Mouse (Mus musculus) telencephalon, adult 2 months (tissue): ENCODE measurements at regions not wholly inside any gene's neighbourhood (a gene's known extent, or its start where the extent isn't known, plus 50 kb on each side); places are given as distances from the start of the nearest gene placed in this dataset.

Experiments
- DNase-seq: peaks from one replicate; pipeline ENCODE4 v3.0.0-alpha.2; 2011; ENCODE audit warnings: low read depth, low spot score

DNA sequence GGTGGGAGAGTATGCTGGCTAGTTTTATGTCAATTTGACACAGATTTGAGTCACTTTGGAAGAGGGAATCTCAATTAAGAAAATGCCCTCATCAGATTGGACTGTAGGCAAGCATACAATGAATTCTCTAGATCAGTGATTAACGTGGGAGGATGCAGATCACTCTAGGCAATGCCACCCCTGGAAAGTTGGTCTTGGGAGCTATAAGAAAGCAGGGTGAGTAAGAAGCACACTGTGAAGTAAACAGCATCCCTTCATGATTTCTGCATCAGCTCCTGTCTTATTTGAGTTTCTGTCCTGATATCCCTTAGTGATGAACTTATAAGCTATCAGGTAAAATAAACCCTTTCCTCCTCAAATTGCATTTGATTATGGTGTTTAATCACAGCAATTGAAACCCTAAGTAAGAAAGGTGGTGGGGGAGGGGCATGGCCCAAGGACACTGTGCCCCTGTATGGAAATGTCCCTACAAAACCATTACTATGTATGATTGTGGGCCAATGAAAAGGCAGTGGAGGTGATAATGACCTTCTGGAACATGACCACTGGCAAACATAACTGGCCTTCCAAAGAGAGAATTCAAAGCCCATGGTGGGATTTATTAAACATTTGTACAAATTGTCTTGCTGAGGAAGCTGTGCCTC is 640.3 kb upstream of the Vstm2b start:
- DNase-seq: no peak

GRCm38 (mm10) chr7:40258377-40258739 is 639.8 kb upstream of the Vstm2b start:
- no peak for DNase-seq

GRCm38 (mm10) chr7:40273459-40274072 is 624.6 kb upstream of the Vstm2b start:
- DNase-seq: peak; percentile 26

GRCm38 (mm10) chr7:40275078-40275477 is 623.0 kb upstream of the Vstm2b start:
- no peak for DNase-seq

GRCm38 (mm10) chr7:40275658-40276057 is 622.5 kb upstream of the Vstm2b start:
- DNase-seq: no peak

- no peak for DNase-seq
Measured at GRCm38 (mm10) chr7:40276116-40276515, 622.0 kb upstream of the Vstm2b start.

- no peak for DNase-seq
Measured at GRCm38 (mm10) chr7:40290166-40290565, 608.0 kb upstream of the Vstm2b start.

DNA sequence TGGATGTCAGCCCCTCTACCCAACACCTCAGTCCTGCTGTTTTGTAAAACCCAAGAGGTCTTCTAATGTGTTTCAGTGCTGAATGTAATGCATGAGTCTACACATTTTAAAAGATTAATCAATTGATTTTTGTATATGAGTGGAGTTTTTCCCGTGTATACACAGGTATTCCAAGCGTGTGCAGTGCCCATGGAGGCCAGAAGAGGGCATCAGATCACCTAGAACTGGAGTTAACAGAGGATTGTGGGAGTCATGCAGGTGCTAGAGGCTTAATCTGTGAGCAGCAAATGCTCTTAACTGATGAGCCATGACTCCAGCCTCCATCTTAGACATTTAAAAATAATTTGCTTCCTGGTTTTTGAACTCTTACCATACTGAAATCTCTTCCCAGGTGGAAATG is 587.6 kb upstream of the Vstm2b start:
- no peak for DNase-seq

DNA sequence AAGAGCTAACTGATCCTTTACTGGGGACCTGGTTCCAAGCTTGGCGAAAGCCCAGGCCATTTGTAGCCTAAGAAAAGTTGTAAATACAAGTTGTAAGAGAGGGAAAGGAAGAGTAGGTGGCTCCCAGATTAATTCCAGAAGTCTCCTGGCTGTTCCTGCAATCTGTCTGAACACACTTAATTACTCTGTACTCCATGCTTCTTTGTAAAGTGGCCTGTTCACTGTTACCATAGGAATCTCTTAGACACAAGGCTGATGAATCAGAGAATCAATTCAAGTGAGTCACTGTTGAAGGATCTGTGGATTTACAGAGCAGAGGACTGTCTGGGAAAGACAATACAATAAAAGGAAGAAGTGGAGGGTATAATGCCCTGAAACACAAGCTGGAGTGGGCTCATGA is 577.0 kb upstream of the Vstm2b start:
- no peak for DNase-seq

DNA sequence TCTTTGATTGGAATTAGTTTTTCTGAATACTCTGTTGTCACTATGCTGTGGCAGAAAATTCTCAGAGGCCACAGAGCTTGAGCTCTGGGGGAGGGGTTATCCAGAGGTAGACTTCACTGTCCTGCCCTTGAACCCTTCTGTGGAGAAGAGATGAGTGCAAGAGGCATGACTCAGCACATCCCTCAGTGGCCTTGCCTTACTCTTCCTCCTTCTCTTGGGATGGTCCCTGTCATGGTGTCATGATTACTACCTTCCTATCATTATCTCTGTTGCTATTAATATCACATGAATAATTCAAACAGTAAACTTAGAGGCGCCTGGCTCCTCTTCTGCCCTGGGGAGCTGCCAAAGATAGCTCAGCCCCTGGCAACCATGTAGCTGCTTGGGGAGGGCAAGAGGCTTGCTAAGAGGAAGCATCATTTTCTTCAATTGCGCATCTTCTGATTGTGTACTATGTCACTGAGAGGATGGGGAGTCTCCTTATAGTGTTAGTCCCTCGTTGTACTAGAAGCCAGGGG is 572.9 kb upstream of the Vstm2b start:
- DNase-seq: no peak

DNA sequence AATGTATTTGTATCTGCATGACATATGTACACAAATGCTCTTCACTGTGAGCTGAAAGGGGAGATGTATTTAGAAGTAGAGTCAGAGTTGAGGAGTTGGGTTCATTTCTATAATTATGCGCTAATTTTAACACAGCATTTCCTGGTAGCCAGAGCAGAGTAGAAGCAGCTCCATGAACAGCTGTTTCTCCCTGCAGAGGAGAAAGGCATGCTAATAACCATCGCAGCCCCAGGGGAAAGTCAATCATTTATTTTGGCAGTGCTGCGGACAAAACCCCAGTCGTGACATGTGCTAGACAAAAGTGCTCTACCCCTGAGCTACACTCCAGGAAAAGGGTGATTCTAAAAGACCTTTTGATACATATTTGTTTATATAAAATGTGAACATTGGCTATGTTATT is 565.7 kb upstream of the Vstm2b start:
- DNase-seq: no peak

DNA sequence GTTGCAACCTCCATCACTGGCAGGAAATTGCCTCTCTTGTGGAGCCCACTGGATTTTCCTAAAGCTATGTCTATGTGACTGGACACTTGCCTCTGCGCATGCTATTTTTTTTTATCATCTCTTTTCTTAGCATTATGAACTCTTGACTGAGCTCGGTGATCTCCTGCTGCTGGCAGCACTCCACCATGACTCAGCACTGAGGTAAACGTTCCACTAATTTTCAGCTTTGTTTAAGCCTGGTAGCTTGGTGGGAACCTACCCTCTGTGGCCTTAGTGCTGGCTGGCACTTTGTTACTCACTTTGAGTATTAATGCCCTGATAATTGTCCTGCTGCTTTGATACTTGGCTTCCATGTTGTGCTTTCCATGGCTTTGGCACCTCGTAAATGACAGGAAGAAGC is 545.8 kb upstream of the Vstm2b start:
- DNase-seq: no peak

DNA sequence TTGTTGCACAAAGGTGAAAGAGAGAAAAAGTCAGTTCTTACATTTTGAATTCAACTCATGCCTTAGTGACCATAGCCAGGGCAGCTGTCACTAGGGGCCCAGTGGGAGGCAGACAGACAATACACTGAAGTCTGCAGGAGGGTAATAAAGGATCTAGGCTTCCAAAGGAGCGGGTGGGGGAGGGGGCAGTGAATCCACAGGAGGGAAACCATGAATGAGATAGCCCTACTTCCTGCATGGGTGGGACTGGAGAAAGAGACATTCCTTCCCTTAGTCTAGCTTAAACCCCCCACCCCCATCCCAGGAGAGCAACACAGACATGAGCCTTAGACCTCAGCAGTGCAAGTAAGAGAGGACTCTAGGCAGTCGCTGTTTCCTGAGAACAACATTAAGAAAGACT is 535.4 kb upstream of the Vstm2b start:
- no peak for DNase-seq

DNA sequence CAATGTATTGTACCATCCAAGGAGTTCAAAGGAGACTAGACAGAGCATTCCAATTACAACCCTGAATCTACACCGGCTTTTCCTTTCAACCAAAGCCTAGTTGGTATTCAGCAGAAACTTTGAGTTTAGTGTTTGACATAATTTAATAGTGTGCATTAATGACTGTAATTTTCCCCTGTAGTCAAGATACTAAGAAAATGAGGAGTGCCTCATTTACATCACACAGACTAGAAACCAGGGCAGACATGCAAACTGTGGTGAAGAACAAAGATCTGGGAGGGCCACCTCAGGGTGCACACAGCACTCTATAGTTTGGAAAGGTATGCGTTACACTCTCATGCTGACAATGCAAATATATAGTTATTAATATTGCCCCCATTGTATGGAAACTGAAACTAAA is 525.4 kb upstream of the Vstm2b start:
- DNase-seq: no peak

DNA sequence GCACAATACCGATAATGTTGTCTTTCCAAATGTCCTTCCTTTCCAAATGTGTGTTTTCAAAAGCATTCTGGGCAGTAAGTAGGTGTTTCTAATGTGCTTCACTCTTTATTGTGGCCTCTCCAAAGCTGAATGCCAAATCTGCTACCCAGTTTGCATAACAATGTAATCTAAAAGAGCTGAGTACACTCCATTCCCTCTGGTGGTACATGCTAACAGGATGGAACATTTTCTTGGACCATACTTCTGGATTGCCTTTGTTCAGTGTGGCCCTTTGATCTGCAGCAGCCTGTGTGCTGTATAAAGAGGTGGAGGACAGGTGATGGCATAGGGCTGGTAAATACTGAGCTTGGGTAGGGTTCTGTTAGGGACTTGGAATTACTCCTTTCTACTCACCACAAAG is 520.3 kb upstream of the Vstm2b start:
- no peak for DNase-seq

GRCm38 (mm10) chr7:40381244-40381643 is 516.9 kb upstream of the Vstm2b start:
- peak; percentile 40 for DNase-seq

DNA sequence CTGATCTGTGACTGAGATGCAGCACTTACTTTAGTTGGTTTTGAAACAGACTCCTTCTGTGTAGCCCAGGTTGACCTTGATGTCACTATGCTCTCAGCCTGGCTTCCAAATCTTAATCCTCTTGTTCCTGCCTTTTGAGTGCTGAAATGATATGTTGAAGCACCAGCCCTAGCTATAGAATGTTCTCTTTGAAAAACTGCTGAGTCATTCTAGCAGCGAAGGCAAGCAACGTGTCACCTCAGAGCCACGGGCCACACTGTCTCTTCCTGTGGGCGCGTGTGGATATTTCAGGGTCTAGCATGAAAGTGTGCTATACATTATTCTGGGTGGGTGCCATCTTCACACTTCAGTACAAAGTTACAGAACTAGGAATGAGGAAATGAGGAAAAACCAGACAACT is 510.0 kb upstream of the Vstm2b start:
- no peak for DNase-seq

DNA sequence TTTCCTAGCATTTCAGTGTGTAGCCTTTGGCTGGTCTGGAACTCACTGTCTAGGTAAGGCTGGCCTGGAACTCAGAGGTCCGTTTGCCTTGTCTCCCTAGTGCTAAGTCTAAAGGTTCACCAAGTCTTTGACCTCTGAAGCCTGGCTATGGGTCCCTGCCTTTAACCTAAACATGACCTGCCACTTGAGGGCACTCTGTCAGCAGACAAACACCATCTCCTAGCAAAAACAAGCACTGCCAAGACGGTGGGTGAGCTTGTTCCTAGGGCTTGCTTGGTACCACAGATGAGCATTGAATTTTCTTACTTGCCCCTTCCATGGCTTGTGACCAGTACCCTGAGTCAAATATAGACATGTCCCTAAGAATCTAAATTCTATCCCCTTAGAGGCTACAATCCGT is 508.3 kb upstream of the Vstm2b start:
- DNase-seq: no peak

DNA sequence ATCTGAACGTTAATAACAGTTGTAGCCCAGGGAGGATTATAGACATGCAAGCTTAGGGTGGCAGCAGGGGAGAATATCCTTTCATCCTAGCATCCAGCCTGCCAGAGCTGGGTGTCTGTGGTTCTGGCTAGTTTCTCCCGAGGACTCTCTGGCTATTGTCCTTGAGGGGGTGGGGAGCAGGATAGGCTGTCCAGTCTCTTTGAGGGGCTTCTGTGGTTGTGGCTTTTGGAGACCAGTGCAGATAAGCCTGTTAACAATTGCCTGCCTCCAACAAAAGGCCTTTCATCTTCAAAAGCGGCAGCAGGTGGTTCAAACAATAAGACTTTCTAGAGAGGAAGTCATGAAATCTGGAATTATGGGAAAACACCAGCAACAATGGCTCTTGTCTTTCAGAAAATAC is 507.2 kb upstream of the Vstm2b start:
- DNase-seq: no peak

DNA sequence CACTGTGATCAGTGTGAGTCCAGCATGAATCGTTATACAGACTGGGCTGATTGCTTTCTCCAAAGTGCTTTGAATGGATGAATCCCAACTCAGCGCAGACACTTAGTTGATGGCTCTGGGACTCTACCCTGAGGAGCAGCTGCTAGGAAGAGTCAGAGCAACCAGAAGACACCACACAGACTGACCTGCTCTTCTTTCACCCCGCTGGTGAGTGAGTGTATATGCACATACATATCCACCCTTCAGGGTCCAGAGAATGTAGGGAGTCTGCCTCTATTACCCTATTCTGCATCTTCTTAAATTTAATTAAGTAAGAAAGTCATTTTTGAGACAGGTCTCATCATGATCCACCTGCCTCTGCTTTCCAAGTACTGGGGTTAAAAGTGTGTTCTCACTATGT is 506.5 kb upstream of the Vstm2b start:
- no peak for DNase-seq

- no peak for DNase-seq
Measured at GRCm38 (mm10) chr7:40392207-40392606, 505.9 kb upstream of the Vstm2b start.

DNA sequence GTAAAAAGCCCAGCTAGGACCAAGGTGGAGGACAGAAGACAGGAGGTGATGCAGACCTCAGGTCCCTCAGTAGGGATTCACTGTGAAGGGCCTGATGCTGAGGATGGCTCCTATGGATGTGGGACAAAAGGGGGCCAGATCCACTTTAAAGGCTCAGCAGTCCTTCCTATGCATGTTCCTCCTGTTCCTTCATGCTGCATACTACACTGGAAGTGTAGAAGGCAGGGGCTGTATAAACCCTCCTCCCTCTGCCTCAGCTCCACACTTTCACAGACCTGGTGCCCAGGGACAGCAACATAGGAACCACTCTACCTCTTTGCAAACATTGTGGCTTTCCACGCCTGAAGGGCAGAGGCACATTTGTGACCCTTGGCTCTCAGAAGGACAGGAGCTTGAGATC is 505.4 kb upstream of the Vstm2b start:
- DNase-seq: no peak

GRCm38 (mm10) chr7:40398266-40398665 is 499.9 kb upstream of the Vstm2b start:
- DNase-seq: no peak

GRCm38 (mm10) chr7:40419332-40419731 is 478.8 kb upstream of the Vstm2b start:
- DNase-seq: no peak
